Mouse (Mus musculus) heart, postnatal 0 days (tissue): Measurements from ENCODE around the gene Fhit.

Experiments used
- CTCF ChIP-seq: IDR thresholded peaks from 2 replicates; pipeline ENCODE4 v1.5.1; 2016; ENCODE audit warnings: antibody characterized with exemption, control low read depth, low read depth
- EP300 ChIP-seq: IDR thresholded peaks from 2 replicates; pipeline ENCODE4 v1.6.1; 2016; ENCODE audit warnings: antibody characterized with exemption, low read depth

GRCm38 (mm10) chr14:10655842-10656241 is 506.0 kb downstream of the Fhit start:
- TF ChIP-seq CTCF (no peak), EP300 (no peak)
